Mouse (Mus musculus) gastrocnemius, postnatal 36 days (tissue): Measurements from ENCODE around the gene Map2k3. TPM values are rescaled to one million over a fixed set of nuclear protein-coding genes. Genes with fewer than 3 reads are reported as not detected.

Source experiments
- DNase-seq, 2 experiments: peaks; one replicate each; pipeline ENCODE4 v3.0.0; 2022
- intact Hi-C: fragments of 180-260 bp; cut with DNase I; formaldehyde crosslinking; loops from one replicate; pipeline ENCODE4 v1.15.1; 2025
- total RNA-seq, 2 experiments: library from RNA; stranded (reverse); gene quantifications; 2 replicates each; pipeline ENCODE4 v1.2.3; 2021

Map2k3 gene
- total RNA-seq, 2 experiments from 2014 or later = 172 to 192 TPM

GRCm38 (mm10) chr11:60922964-60923363 lies 8.9 kb upstream of the Map2k3 start:
- no peak for DNase-seq
- intact Hi-C loops = no loop called here

DNA sequence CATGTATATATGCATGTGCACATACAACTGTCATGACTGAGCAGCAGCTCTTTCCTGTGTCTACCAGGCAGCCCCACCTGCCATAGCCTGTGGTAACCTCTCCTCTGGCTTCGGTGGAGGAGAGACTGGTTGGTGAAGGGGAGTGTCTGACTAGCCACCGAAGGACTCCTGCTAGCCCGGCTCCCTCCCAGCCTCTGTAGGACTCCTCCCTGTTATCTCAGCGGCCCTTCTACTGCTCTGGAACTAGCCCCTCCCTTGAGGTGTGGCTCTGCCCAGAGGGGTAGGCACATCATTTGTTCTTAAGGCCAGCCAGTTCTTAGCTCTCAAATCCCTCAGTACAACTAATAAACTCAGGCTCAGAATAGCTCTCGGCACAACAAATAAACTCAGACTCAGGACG lies 7.3 kb upstream of the Map2k3 start:
- no peak for DNase-seq

DNA sequence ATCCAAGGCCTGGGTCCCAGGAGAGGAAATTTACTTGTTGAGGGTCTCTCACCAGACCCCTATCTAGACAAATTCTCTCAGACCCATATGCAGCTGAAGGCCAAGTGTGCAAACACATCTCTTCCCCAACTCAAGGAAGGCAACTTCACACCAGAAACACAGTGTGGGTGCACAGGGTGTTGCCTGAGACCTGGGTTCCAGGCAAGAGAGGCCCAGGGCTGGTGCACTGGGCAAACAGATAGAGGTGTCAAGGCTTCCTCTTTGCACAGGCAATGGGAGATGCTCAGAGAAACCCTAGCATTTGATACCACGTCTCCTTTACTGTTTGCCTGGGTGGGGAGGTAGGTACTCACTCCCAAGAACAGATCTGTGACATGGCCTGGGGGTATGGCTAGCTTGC lies 6.9 kb upstream of the Map2k3 start:
- DNase-seq = no peak
- intact Hi-C loops = no loop called here

More for the DNA sequence above, 7.3 kb upstream of the Map2k3 start:
- intact Hi-C loops = no loop called here

- intact Hi-C loops = no loop called here
- peak; percentile 76 to 84 for DNase-seq
Observed at GRCm38 (mm10) chr11:60927264-60927663, 4.6 kb upstream of the Map2k3 start.

- DNase-seq = no peak
- intact Hi-C loops = loop anchor here (5.0 kb wide), 1 partner anchor 199 kb away; no protein-coding TSS in a partner anchor
Observed at GRCm38 (mm10) chr11:60930724-60931281, 1.0 kb upstream of the Map2k3 start.

DNA sequence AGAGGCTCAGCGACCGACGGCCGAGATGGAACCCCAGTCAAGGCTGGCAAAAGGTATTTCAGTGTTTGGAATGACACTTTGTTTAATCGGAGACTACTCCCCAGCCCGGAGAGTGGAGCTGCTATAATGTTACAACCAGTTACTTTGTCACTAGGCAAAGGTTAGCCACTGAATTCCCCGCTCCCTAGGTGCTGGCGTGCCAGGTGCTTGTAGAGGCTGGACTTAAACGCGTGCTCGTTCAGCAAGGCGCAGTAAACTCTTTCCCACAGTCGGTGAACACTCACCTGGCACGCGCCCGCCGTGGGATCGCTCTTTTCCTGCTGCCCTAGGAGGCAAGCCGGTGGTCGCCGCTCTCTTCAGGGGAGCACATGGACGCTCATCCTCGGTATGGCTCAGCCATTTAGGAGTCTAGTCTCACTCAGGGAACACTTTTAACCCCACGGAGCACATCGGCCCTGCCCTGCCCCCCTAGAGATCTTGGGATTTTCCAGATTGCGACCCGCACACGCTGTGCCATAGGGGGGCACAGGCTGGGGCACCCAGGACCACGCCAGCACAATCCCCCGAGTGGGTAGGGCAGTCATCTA lies 458 bp upstream of the Map2k3 start:
- DNase-seq = no peak
- intact Hi-C loops = loop anchor here (5.0 kb wide), 1 partner anchor 199 kb away; no protein-coding TSS in a partner anchor

DNA sequence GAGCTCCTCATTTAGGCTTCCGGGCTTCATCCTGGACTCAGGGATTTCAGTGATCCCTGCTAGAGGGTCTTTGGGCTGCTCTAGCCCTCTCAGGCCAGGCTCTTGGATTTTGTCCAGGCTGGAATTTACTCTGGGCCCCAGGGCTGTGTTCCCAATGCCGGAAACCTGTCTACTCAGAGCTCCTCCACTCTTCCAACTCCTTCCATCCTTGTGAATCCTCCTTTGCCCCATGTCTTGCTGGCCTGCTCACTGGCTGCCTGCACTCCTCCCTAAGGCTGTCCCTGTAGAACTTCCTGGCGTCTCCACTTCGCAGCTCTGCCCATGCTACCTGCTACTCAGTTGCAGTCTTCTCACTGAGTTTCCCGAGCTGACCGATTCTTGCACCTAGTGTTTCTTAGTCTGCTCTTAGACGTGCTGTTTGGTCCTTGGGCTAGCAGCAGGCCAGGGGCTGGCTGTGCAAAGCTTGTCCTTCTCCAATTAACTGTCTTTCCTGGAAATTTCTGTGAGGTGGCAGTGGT lies 729 bp downstream of the Map2k3 start:
- no peak for DNase-seq
- intact Hi-C loops = loop anchor here (5.0 kb wide), 1 partner anchor 200 kb away; no protein-coding TSS in a partner anchor

- peak; percentile 50 to 66 for DNase-seq
- intact Hi-C loops = loop anchor here (5.0 kb wide), 1 partner anchor 201 kb away; no protein-coding TSS in a partner anchor
Observed at GRCm38 (mm10) chr11:60933178-60933930, 1.5 kb downstream of the Map2k3 start.

DNA sequence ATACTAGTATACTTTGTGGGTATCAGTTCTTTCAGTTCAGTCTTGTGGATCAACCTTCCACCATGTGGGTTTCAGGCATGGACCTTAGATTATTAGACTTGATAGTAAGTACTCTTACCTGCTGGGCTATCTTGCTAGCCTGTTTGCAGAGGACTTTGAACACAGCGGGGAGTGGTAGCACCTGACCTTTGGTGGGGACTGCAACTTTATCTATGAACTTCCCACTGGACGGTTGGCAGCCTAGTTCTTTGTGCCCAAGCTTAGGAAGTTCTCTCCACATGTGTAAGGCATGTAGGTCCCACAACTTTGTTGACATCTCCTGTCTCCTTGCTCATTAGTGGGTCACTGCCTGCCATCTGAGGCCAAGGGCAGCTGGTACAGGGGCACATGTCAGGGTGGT lies 3.0 kb downstream of the Map2k3 start:
- intact Hi-C loops = loop anchor here (5.0 kb wide), 1 partner anchor 202 kb away; no protein-coding TSS in a partner anchor
- no peak for DNase-seq

- peak; percentile 65 to 66 for DNase-seq
- intact Hi-C loops = no loop called here
Observed at GRCm38 (mm10) chr11:60935326-60935974, 3.6 kb downstream of the Map2k3 start.

- intact Hi-C loops = no loop called here
- DNase-seq = no peak
Observed at GRCm38 (mm10) chr11:60935975-60936373, 4.1 kb downstream of the Map2k3 start.

- DNase-seq = no peak
- intact Hi-C loops = no loop called here
Observed at GRCm38 (mm10) chr11:60937611-60938010, 5.8 kb downstream of the Map2k3 start.

- DNase-seq = no peak
Observed at GRCm38 (mm10) chr11:60939487-60939886, 7.7 kb downstream of the Map2k3 start.

DNA sequence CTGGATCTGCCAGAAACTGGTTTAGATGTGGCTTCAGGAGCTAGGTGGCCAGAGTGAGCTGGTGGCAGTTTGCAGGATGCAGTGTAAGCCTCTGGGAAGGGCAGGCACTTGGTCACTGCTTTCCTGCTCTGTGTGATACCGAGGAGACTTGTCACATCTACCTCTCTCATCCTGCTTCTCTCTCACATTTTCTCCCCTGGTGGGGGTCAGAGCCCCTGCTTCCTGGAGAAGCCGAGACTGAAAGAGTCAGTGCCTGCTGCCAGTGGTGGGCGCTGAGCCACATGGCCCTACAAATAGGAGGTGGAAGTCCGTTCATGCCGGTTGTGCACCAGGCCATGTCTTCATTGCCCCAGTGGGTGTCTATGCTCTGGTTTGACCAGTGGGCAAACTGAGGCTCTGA lies 8.7 kb downstream of the Map2k3 start:
- intact Hi-C loops = no loop called here
- DNase-seq = no peak

More at GRCm38 (mm10) chr11:60939487-60939886, 7.7 kb downstream of the Map2k3 start:
- intact Hi-C loops = no loop called here

GRCm38 (mm10) chr11:60941370-60941769 lies 9.5 kb downstream of the Map2k3 start:
- intact Hi-C loops = no loop called here

GRCm38 (mm10) chr11:60942263-60943015 lies 10.6 kb downstream of the Map2k3 start:
- no peak for DNase-seq
- intact Hi-C loops = no loop called here

More at GRCm38 (mm10) chr11:60941370-60941769, 9.5 kb downstream of the Map2k3 start:
- DNase-seq = no peak

DNA sequence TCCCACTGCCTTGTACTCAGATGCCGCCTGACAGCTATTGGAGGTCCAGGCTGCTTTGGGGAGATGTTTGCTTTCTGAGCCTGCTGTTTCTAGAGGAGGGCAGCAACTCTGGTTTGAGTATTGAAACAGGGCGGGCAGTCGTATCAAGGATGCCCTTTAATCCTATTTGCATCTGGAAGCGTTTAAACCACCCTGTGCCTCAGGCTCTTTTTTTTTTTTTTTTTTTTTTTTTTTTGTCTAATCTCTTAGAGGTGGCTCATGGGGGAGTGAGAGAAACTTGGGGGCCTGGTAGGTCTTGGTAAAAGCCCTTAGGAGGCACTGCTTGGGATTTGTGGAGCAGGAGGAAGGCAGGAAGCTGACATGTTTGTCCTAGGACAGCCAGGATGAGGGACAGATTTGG lies 13.2 kb downstream of the Map2k3 start:
- no peak for DNase-seq
- intact Hi-C loops = no loop called here

- intact Hi-C loops = loop anchor here (5.0 kb wide), 1 partner anchor 90 kb away; no protein-coding TSS in a partner anchor
Observed at GRCm38 (mm10) chr11:60951896-60952295, 20.1 kb downstream of the Map2k3 start.

DNA sequence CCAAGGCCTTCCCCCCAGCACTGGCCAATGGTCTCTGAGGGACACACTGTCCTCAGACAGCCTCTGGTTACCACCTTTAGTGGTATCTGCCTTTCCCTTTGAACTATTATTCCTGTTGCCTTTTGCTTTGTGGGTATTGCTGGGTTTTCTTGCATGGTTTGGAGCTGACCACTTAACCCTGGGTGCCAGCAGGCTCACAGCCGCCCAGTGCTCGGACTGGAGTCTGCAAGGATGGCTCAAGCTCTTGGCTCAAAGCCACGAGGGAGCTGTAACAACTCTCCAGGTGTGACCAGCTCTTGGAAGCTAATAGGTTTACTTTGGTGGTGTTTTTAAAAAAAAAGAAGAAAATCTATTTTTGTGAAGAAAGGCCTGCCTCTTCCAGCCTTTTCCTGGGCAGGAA lies 20.5 kb downstream of the Map2k3 start:
- intact Hi-C loops = loop anchor here (5.0 kb wide), 1 partner anchor 90 kb away; no protein-coding TSS in a partner anchor

More at GRCm38 (mm10) chr11:60951896-60952295, 20.1 kb downstream of the Map2k3 start:
- no peak for DNase-seq

GRCm38 (mm10) chr11:60952986-60953385 lies 21.2 kb downstream of the Map2k3 start:
- DNase-seq = no peak
- intact Hi-C loops = loop anchor here (5.0 kb wide), 1 partner anchor 89 kb away; no protein-coding TSS in a partner anchor

More for the DNA sequence above, 20.5 kb downstream of the Map2k3 start:
- no peak for DNase-seq
